Mouse (Mus musculus) heart, postnatal 0 days (tissue): Measurements from ENCODE around the gene Vmn2r121. TPM values are rescaled to one million over a fixed set of nuclear protein-coding genes. Genes with fewer than 3 reads are reported as not detected.

ENCODE experiments used
- ATAC-seq: fragments of 200-750 bp; cut with Nextera tagmentation; 2 replicates; pipeline ENCODE4 v1.8.0; 2017; ENCODE audit warnings: low read depth, moderate number of reproducible peaks, moderate library complexity; ENCODE audit not compliant: insufficient read depth
- DNase-seq: peaks from one replicate; pipeline ENCODE4 v3.0.0-alpha.2; 2016; ENCODE audit warnings: low spot score
- H3K27ac ChIP-seq: fragments of 300-500 bp; sonication (generic); 2 replicates; pipeline ENCODE4 v1.5.1; 2014; ENCODE audit warnings: low read depth, mild to moderate bottlenecking
- H3K27me3 ChIP-seq: fragments of 300-500 bp; sonication (generic); 2 replicates; pipeline ENCODE4 v1.6.1; 2014; ENCODE audit warnings: low read length, mixed read lengths; ENCODE audit not compliant: control insufficient read depth, insufficient read depth
- H3K36me3 ChIP-seq: fragments of 300-500 bp; sonication (generic); replicated peaks from 2 replicates; pipeline ENCODE4 v1.6.1; 2014; ENCODE audit warnings: low read length, mixed read lengths; ENCODE audit not compliant: control insufficient read depth, insufficient read depth
- H3K4me1 ChIP-seq: fragments of 300-500 bp; sonication (generic); 2 replicates; pipeline ENCODE4 v1.6.1; 2014; ENCODE audit warnings: antibody characterized with exemption; ENCODE audit not compliant: control insufficient read depth, insufficient read depth
- H3K4me2 ChIP-seq: fragments of 300-500 bp; sonication (generic); 2 replicates; pipeline ENCODE4 v1.6.1; 2014; ENCODE audit warnings: low read depth, mild to moderate bottlenecking, low read length, moderate library complexity
- H3K4me3 ChIP-seq: fragments of 300-500 bp; sonication (generic); 2 replicates; pipeline ENCODE4 v1.5.1; 2014; ENCODE audit warnings: low read depth, low read length
- H3K9ac ChIP-seq: fragments of 300-500 bp; sonication (generic); replicated peaks from 2 replicates; pipeline ENCODE4 v1.6.1; 2014; ENCODE audit warnings: low read depth, low read length, mixed read lengths
- H3K9me3 ChIP-seq: fragments of 300-500 bp; sonication (generic); replicated peaks from 2 replicates; pipeline ENCODE4 v1.6.1; 2016; ENCODE audit warnings: low read length; ENCODE audit not compliant: control insufficient read depth
- CTCF ChIP-seq: IDR thresholded peaks from 2 replicates; pipeline ENCODE4 v1.5.1; 2016; ENCODE audit warnings: antibody characterized with exemption, control low read depth, low read depth
- EP300 ChIP-seq: IDR thresholded peaks from 2 replicates; pipeline ENCODE4 v1.6.1; 2016; ENCODE audit warnings: antibody characterized with exemption, low read depth
- WGBS: fragments of 180-500 bp; shearing (Covaris S2); extraction: QIAGEN DNeasy Blood & Tissue Kit; methylation state at CpG from one replicate; pipeline ENCODE4 v1.1.7; 2014; 5-methylcytosine and 5-hydroxymethylcytosine counted together
- polyA plus RNA-seq: library from polyadenylated mRNA; unstranded; fragments of >200 nt; fragmentation: Nextera tagmentation; extraction: Ambion mirVana; gene quantifications from 2 replicates; pipeline ENCODE4 v1.2.1, GENCODE M21; 2015
- total RNA-seq: library from RNA; depleted of rRNA; stranded (reverse); fragments of >200 nt; gene quantifications from 2 replicates; pipeline ENCODE4 v1.2.3, GENCODE M21; 2014; ENCODE audit warnings: low replicate concordance; rRNA removed

Vmn2r121 gene
- total RNA-seq (not detected in 2 replicates), polyA plus RNA-seq (not detected in 2 replicates)

DNA sequence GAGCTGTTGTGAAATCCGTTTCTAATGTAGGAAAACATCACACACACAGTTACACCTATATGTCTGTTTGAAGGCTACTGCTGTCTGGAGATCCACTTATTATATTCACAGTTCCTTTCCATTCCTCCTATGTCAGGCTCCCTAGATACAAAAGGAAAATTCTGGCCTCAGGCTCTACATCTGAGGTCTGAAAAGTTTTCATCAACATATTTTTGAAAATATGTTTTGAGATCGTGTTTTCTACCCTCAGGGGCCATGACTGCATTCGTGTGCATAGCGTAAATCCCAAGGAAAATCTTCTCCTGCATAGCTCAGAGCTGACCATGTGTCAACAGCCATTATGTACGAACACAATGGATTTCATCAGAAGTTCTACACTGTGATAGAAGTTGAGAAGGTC, at the start of gene Vmn2r121:
Gene Vmn2r121, minus strand, starts transcription at position 101 of the 400 bp plus-strand sequence.
- Histone ChIP-seq H3K9me3 (0 out of 2 replicates have a peak, but pooled peaks cover 3% of the 10 kb centered on the region), H3K4me1 (no peaks in the 10 kb centered on the region), H3K4me3 (no peak within 1 kb of the TSS), H3K27ac (no peak within 1 kb of the TSS), H3K9ac (no peak within 1 kb of the TSS), H3K4me2 (no peak within 1 kb of the TSS), H3K36me3 (no peaks in the 10 kb centered on the region), H3K27me3 (no peaks in the 10 kb centered on the region)
- DNase-seq = no peak
- TF ChIP-seq EP300 (no peak), CTCF (no peak)
- 45% methylated on average over 5 of the region's 5 CpGs for WGBS
- no peak for ATAC-seq
